Mouse (Mus musculus) heart, adult 2 months (tissue): ENCODE measurements at regions not wholly inside any gene's neighbourhood (a gene's known extent, or its start where the extent isn't known, plus 50 kb on each side); places are given as distances from the start of the nearest gene placed in this dataset.

Experiments
- CTCF ChIP-seq: fragments of 200-600 bp; IDR thresholded peaks from 2 replicates; pipeline ENCODE4 v1.8.1; 2022; ENCODE audit warnings: antibody characterized with exemption, mild to moderate bottlenecking, moderate library complexity
- EP300 ChIP-seq: fragments of 200-500 bp; IDR thresholded peaks from 2 replicates; pipeline ENCODE4 v1.6.1; 2011; ENCODE audit warnings: low read depth, low read length, control low read depth; ENCODE audit not compliant: insufficient read depth
- POLR2A ChIP-seq: fragments of 200-500 bp; IDR thresholded peaks from 2 replicates; pipeline ENCODE4 v1.6.1; 2011; ENCODE audit warnings: mild to moderate bottlenecking, low read depth, low read length, control low read depth; ENCODE audit not compliant: insufficient read depth

- no peak for TF ChIP-seq CTCF
- TF ChIP-seq POLR2A = no peak
- TF ChIP-seq EP300 = no peak
Measured at GRCm38 (mm10) chr14:24661797-24662196, 174.9 kb downstream of the Rps24 start.
